ENCODE assay signal across 26 mouse cellular contexts in the genomic region with DNA sequence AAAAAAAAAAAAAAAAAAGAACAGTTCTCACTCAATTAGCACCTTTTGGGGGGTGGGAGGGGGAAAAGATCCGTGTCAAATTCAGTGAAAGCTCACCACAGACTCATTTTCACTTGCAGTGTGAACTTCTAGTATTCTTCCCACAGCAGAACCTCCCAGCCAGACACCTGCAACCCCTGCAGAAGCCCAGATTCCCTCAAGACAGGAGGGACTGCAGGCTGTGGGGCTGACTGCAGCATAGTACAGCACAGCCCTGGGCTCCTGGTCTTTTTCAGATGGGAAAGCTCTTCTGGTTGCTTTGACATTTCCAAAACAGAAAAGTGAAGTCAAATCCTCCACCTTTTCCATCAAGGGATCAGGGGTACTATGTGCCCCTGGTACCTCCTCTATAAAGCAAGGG. TPM values are rescaled to one million over a fixed set of nuclear protein-coding genes. Genes with fewer than 3 reads are reported as not detected.
"Had no signal": no experiment of that assay in that cellular context is flagged by ENCODE, and none has a peak within 500 bp of the region (broad histone marks: within the 10 kb centered on the region; RNA-seq: fewer than 3 reads in every experiment).

No protein-coding gene starts in this region.

- H3K4me1 ChIP-seq: limb, embryonic 12.5 days; limb, embryonic 15.5 days; megakaryocyte, embryonic 14.5 days; midbrain, embryonic 15.5 days had no signal

- H3K4me2 ChIP-seq: limb, embryonic 12.5 days; limb, embryonic 15.5 days; liver, embryonic 11.5 days; lung, embryonic 14.5 days; midbrain, embryonic 11.5 days; midbrain, embryonic 15.5 days had no signal

- H3K9me3 ChIP-seq: limb, embryonic 12.5 days; limb, embryonic 15.5 days; megakaryocyte, embryonic 14.5 days; midbrain, embryonic 15.5 days had no signal

- H3K9ac ChIP-seq: limb, embryonic 12.5 days; limb, embryonic 15.5 days; liver, embryonic 14.5 days; liver, postnatal 0 days; lung, embryonic 14.5 days; midbrain, embryonic 15.5 days had no signal

- H3K27me3 ChIP-seq: limb, embryonic 12.5 days; limb, embryonic 15.5 days; midbrain, embryonic 15.5 days had no signal

- DNase-seq: kidney, adult 18-20 months; kidney, adult 9 months; kidney, postnatal 14 days; kidney, postnatal 4 days; liver, postnatal 0 days; lung, embryonic 14.5 days; lung, postnatal 10 days; lung, postnatal 36 days; right cerebral cortex, adult 18-20 months; right cerebral cortex, postnatal 14 days; right cerebral cortex, postnatal 4 days; thymus, postnatal 25 days had no signal

- H3K36me3 ChIP-seq: limb, embryonic 12.5 days; limb, embryonic 15.5 days; midbrain, embryonic 15.5 days had no signal

- H3K27ac ChIP-seq: limb, embryonic 15.5 days; liver, embryonic 14.5 days; midbrain, embryonic 15.5 days; stomach, postnatal 0 days had no signal

- ATAC-seq: liver, postnatal 0 days; midbrain, embryonic 15.5 days had no signal

- H3K4me3 ChIP-seq: limb, embryonic 12.5 days; limb, embryonic 15.5 days; megakaryocyte, embryonic 14.5 days; midbrain, embryonic 15.5 days had no signal

RNA-seq across cellular contexts. Expression of a gene that starts 28.3 kb away (rescaled TPM):
- polyA plus RNA-seq: limb, embryonic 15.5 days had no signal

RNA-seq across cellular contexts. Expression of a gene that starts 44.8 kb away (rescaled TPM):
- total RNA-seq: layer of hippocampus, postnatal 14 days had no signal
- polyA plus RNA-seq: kidney, embryonic 16.5 days; limb, embryonic 12.5 days; limb, embryonic 15.5 days; liver, embryonic 11.5 days; liver, embryonic 14.5 days; liver, postnatal 0 days; lung, embryonic 14.5 days; midbrain, embryonic 11.5 days; neural tube, embryonic 11.5 days; neural tube, embryonic 14.5 days; stomach, embryonic 14.5 days; stomach, postnatal 0 days; thymus, postnatal 0 days had no signal
